Mouse (Mus musculus) liver, adult 2 months (tissue): Measurements from ENCODE around the gene Cd247.

Experiments used
- CTCF ChIP-seq: fragments of 200-500 bp; IDR thresholded peaks from 2 replicates; pipeline ENCODE4 v1.5.1; 2011; ENCODE audit warnings: low read depth, low read length, control low read depth
- POLR2A ChIP-seq: fragments of 200-500 bp; IDR thresholded peaks from 2 replicates; pipeline ENCODE4 v1.6.1; 2011; ENCODE audit warnings: low read length, control low read depth; ENCODE audit not compliant: insufficient read depth; ENCODE audit errors: extremely low read depth

GRCm38 (mm10) chr1:165844466-165844951 lies 56.0 kb downstream of the Cd247 start:
- TF ChIP-seq CTCF (no peak), POLR2A (no peak)
